Mouse (Mus musculus): Measurements from ENCODE around the gene Stat3. TPM values are rescaled to one million over a fixed set of nuclear protein-coding genes. Genes with fewer than 3 reads are reported as not detected.

Stat3 gene
- total and polyA plus RNA-seq, 2 experiments from 2014 or later: 40.8 to 47.1 TPM

GRCm38 (mm10) chr11:100971455-100971854 lies 32.1 kb upstream of the Stat3 start:
- no peak for DNase-seq (ENCODE audit: low spot score)
- Histone ChIP-seq H3K9me3 (ENCODE audit: low read length) (no peaks in the 10 kb centered on the region), H3K4me1 (ENCODE audit: insufficient read depth, low read length) (0 out of 2 replicates have a peak, but pooled peaks cover 5% of the 10 kb centered on the region), H3K36me3 (ENCODE audit: insufficient read depth, low read length) (no peaks in the 10 kb centered on the region), H3K9ac (replicated peaks; ENCODE audit: low read length, poor library complexity, severe bottlenecking) (no peak overlapping the region), H3K4me3 (ENCODE audit: low read depth, low read length) (no peak overlapping the region), H3K4me2 (ENCODE audit: low read depth, low read length, poor library complexity, severe bottlenecking) (no peak overlapping the region), H3K27ac (ENCODE audit: low read depth, low read length) (no peak overlapping the region), H3K27me3 (ENCODE audit: insufficient read depth, low read length) (peaks cover 56% of the 10 kb centered on the region)
- 65% methylated on average over 10 of the region's 10 CpGs for WGBS
- ATAC-seq (ENCODE audit: low FRiP score): no peak
- TF ChIP-seq CTCF (IDR thresholded peaks at IDR 0.05): no peak

DNA sequence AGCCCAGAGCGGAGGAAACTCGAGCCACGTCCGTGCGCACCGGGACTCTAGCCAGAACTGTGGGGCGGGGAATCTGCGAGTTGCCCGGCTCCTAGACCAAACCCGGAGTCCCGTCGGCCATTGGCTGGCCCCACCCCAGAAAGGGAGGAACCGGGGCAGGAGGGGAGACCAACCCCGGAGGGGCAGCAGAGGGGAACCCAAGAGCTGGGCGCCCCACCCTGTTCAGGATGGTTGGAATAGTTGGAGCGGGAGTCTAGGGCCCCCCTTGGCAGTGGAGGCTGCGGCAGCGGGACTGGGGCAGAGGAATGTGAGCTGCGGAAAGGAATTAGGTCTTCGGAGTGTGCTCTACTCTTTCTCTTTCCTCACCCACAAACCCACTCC lies 31.2 kb upstream of the Stat3 start, which contains the start of gene Cavin1:
Gene Cavin1, minus strand, starts transcription at position 331 of the 381 bp plus-strand sequence.
- TF ChIP-seq CTCF (IDR thresholded peaks at IDR 0.05): no peak
- DNase-seq (ENCODE audit: low spot score): peak; percentile 67
- peak; percentile 56; the same call in 1 of the 2 replicates for ATAC-seq (ENCODE audit: low FRiP score)
- peak within 1 kb of the TSS; percentile 52 for H3K4me2 ChIP-seq (ENCODE audit: low read depth, low read length, poor library complexity, severe bottlenecking)
- H3K4me1 ChIP-seq (ENCODE audit: insufficient read depth, low read length): 0 out of 2 replicates have a peak, but pooled peaks cover 5% of the 10 kb centered on the region
- no peak within 1 kb of the TSS for H3K27ac ChIP-seq (ENCODE audit: low read depth, low read length)
- peak within 1 kb of the TSS; percentile 41 for H3K4me3 ChIP-seq (ENCODE audit: low read depth, low read length)
- no peaks in the 10 kb centered on the region for H3K9me3 ChIP-seq (ENCODE audit: low read length)
- peak within 1 kb of the TSS; percentile 48 for H3K9ac ChIP-seq (replicated peaks; ENCODE audit: low read length, poor library complexity, severe bottlenecking)
- H3K36me3 ChIP-seq (ENCODE audit: insufficient read depth, low read length): no peaks in the 10 kb centered on the region
- WGBS: under 1% methylated on average over 20 of the region's 20 CpGs
- H3K27me3 ChIP-seq (ENCODE audit: insufficient read depth, low read length): peaks cover 56% of the 10 kb centered on the region

DNA sequence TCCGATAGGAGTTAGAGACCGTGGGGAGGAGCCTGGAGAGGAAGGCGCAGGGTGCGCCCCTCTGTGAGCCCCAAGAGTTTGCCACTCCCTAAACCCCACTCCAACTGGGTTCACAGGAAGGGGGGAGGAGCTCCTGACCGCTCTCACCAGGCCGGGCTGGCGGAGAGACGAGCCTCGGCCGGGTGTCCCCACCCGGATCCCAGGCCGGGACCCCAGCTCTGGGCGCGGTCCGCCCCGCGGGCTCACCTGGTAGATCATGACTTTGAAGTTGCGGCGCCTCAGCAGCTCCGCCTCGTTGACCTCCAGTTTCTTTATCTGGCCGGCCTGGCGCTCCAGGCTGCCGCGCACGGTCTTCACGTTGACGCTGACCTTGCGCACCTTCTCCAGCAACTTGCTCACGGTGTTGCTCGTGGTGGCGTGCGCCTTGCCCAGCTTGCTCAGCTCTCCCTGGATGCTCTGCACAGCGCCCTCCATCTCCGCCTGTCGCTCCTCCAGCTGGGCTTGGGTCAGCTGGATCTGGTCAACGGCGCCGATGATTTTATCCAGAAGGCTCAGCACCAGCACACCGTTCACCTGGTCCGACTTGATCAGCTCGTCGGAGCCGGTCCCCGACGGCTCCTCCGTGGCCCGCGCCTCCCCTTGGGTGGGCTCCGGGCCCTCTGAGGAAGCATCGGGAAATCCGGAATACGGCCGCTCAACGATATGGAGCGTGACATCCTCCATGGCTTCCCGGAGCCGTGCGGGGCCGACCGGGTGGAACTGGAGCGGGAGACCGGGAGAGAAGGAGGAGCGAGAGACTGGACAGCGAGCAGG lies 30.6 kb upstream of the Stat3 start:
- ATAC-seq (ENCODE audit: low FRiP score): no peak
- H3K27me3 ChIP-seq (ENCODE audit: insufficient read depth, low read length): peaks cover 56% of the 10 kb centered on the region

GRCm38 (mm10) chr11:100969189-100969743 lies 29.9 kb upstream of the Stat3 start:
- H3K4me1 ChIP-seq (ENCODE audit: insufficient read depth, low read length): 0 out of 2 replicates have a peak, but pooled peaks cover 5% of the 10 kb centered on the region
- H3K9ac ChIP-seq (replicated peaks; ENCODE audit: low read length, poor library complexity, severe bottlenecking): peak overlapping the region; percentile 48; the same call in 1 of the 2 replicates
- no peaks in the 10 kb centered on the region for H3K36me3 ChIP-seq (ENCODE audit: insufficient read depth, low read length)
- peak overlapping the region; percentile 52 for H3K4me2 ChIP-seq (ENCODE audit: low read depth, low read length, poor library complexity, severe bottlenecking)
- peaks cover 56% of the 10 kb centered on the region for H3K27me3 ChIP-seq (ENCODE audit: insufficient read depth, low read length)
- TF ChIP-seq CTCF (IDR thresholded peaks at IDR 0.05): no peak
- ATAC-seq (ENCODE audit: low FRiP score) (no peak), DNase-seq (ENCODE audit: low spot score) (no peak)
- no peak overlapping the region for H3K27ac ChIP-seq (ENCODE audit: low read depth, low read length)
- WGBS: 9% methylated on average over 34 of the region's 35 CpGs
- no peaks in the 10 kb centered on the region for H3K9me3 ChIP-seq (ENCODE audit: low read length)
- peak overlapping the region; percentile 41 for H3K4me3 ChIP-seq (ENCODE audit: low read depth, low read length)

More for the DNA sequence above, 30.6 kb upstream of the Stat3 start:
- Histone ChIP-seq H3K9me3 (ENCODE audit: low read length) (no peaks in the 10 kb centered on the region), H3K4me2 (ENCODE audit: low read depth, low read length, poor library complexity, severe bottlenecking) (peak overlapping the region; percentile 52), H3K4me1 (ENCODE audit: insufficient read depth, low read length) (0 out of 2 replicates have a peak, but pooled peaks cover 5% of the 10 kb centered on the region), H3K27ac (ENCODE audit: low read depth, low read length) (no peak overlapping the region), H3K36me3 (ENCODE audit: insufficient read depth, low read length) (no peaks in the 10 kb centered on the region), H3K9ac (replicated peaks; ENCODE audit: low read length, poor library complexity, severe bottlenecking) (peak overlapping the region; percentile 48), H3K4me3 (ENCODE audit: low read depth, low read length) (peak overlapping the region; percentile 41)
- 2% methylated on average over 65 of the region's 65 CpGs for WGBS
- DNase-seq (ENCODE audit: low spot score): no peak
- no peak for TF ChIP-seq CTCF (IDR thresholded peaks at IDR 0.05)

DNA sequence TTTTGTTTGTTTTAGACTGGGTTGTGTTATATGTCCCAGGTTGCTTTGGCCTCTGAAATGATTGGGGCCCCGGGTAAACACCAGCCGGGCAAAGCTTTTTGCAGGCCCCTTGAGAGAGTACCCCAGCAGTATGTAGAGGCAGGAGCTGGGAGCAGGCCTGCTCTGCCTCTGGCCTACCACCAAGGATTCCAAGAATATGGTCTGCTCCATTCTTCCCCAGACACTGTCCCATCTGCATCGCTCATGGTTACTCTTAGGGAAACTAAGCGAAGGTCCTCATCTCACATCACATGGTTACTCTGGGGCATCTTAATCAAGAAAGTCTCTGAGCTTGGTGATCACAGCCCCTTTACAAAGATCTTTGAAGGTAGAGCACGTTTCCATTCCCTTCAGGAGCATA lies 29.2 kb upstream of the Stat3 start:
- peak overlapping the region; percentile 41 for H3K4me3 ChIP-seq (ENCODE audit: low read depth, low read length)
- no peak for TF ChIP-seq CTCF (IDR thresholded peaks at IDR 0.05)
- no peak overlapping the region for H3K27ac ChIP-seq (ENCODE audit: low read depth, low read length)
- H3K4me1 ChIP-seq (ENCODE audit: insufficient read depth, low read length): 0 out of 2 replicates have a peak, but pooled peaks cover 5% of the 10 kb centered on the region
- DNase-seq (ENCODE audit: low spot score) (no peak), ATAC-seq (ENCODE audit: low FRiP score) (no peak)
- 77% methylated on average over 5 of the region's 5 CpGs for WGBS
- H3K4me2 ChIP-seq (ENCODE audit: low read depth, low read length, poor library complexity, severe bottlenecking): no peak overlapping the region
- peaks cover 54% of the 10 kb centered on the region for H3K27me3 ChIP-seq (ENCODE audit: insufficient read depth, low read length)
- no peak overlapping the region for H3K9ac ChIP-seq (replicated peaks; ENCODE audit: low read length, poor library complexity, severe bottlenecking)
- no peaks in the 10 kb centered on the region for H3K9me3 ChIP-seq (ENCODE audit: low read length)
- no peaks in the 10 kb centered on the region for H3K36me3 ChIP-seq (ENCODE audit: insufficient read depth, low read length)

Measured in midbrain, postnatal 0 days (tissue).